Mouse (Mus musculus) brain, embryonic 14.5 days (tissue): ENCODE results near the gene Slit3. TPM values are rescaled to one million over a fixed set of nuclear protein-coding genes. Genes with fewer than 3 reads are reported as not detected.

Experiments
- DNase-seq: peaks from one replicate; pipeline ENCODE4 v3.0.0-alpha.2; 2011; ENCODE audit warnings: low read depth
- CTCF ChIP-seq: fragments of 200-500 bp; IDR thresholded peaks from 2 replicates; pipeline ENCODE4 v1.5.1; 2012; ENCODE audit warnings: inconsistent platforms, mild to moderate bottlenecking, moderate library complexity, borderline replicate concordance; ENCODE audit not compliant: insufficient read depth, insufficient read length; ENCODE audit errors: extremely low read depth
- POLR2A ChIP-seq: fragments of 200-500 bp; IDR thresholded peaks from 2 replicates; pipeline ENCODE4 v1.6.1; 2012; ENCODE audit warnings: mild to moderate bottlenecking, inconsistent platforms, borderline replicate concordance; ENCODE audit not compliant: poor library complexity, insufficient read depth, insufficient read length, severe bottlenecking; ENCODE audit errors: extremely low read depth
- polyA plus RNA-seq: library from polyadenylated mRNA; depleted of rRNA; stranded (reverse); fragments of >200 nt; gene quantifications from 2 replicates; pipeline ENCODE4 v1.2.3, GENCODE M21; 2012

Gene Slit3
- polyA plus RNA-seq, 1 experiment, result 9.3 TPM

DNA sequence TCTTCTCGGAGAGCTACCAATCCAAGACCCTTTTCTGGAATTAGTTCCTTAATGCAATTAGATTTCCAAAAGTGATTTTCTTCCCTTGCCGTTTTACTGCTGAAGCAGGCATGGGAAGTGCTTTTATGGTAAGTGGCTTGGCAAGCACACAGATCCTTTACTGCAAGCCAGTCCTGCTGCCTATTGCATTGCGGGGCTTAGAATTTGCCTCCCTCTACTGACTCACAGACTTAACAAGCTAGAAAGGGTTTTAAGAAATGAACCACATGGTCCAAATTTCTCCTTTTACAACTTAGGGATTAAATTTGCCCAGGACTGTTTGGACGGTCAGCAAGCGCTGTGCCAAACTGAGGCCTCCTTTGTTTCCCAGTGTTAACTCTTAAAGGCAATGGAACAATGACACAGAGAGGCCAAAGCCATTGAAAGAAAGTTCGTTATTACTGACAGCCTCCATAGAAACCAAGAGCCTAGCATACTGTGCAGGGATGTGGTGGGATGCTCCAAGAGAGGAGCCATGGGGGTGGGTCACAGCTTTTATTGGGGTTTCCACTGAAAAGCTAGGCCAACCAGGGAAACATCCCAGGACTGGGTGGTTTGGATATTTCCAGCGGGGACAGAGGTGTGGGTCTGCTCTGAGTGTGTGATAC, 406.9 kb downstream of the Slit3 start:
- DNase-seq, result peak; percentile 92
- TF ChIP-seq POLR2A, result no peak
- TF ChIP-seq CTCF, result no peak

DNA sequence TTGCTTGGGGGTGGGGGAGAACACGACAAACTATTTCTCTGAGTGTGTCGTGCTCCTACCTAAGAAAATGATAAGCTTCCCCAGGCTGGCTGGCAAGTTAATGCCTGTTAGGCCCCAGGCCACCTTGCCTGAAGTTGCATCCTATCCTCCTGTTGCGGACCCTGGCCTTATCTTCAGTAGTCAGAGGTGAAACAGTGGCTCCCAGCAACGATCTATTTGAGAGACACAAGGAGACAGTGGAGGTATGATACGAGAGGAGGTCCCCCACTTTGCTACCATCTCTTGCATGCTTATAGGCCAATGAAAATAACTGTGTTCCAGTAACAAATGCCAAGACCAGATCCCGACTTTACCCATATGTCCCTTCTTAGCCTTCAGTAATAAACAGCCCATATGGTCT, 414.0 kb downstream of the Slit3 start:
- no peak for TF ChIP-seq POLR2A
- TF ChIP-seq CTCF, result no peak
- DNase-seq, result no peak

DNA sequence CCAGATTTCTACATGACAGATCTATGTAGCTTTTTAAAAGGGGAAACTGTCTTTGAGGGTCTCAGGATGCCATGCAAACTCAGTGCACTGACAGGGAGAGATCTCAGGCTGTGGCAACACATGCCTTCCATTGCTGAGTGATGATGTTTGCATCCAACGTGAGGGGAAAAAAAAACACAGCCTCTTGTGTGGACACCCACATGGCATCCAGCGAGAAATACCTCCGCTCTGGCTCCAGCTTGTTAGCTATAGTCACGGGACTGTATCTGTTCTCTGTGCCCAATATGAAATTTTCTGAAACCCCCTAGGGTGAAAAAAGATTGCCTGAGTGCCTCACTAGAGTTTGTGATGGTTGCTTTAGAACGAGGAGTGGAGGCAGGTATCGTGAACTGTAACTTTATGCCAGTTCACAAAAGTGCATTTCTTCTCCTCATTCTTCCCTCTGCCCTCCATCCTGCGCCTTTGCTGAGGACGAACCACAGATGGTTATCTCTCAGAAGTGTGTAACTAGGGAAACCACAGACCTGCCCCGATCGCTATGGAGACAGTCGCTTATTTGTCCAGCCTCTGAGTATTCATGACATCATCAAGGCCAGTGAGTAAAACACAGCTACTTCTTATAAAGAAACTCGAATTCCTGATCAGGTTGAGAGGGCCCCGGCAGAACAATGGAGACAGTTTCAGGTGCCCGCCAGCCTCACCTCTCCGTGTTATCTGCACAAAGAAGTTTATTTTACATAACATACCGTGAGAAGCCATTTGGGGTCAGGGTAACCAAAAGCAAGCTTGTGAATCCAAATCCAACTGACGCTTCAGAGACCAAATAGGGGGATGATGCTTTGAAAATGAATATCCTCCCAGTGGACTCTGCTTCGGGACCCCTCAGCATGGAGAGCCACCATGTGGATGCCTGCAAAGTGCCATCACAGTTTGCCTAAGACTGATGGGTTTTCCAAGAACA, 416.4 kb downstream of the Slit3 start:
- TF ChIP-seq POLR2A (no peak), CTCF (no peak)
- peak; percentile 76 for DNase-seq

DNA sequence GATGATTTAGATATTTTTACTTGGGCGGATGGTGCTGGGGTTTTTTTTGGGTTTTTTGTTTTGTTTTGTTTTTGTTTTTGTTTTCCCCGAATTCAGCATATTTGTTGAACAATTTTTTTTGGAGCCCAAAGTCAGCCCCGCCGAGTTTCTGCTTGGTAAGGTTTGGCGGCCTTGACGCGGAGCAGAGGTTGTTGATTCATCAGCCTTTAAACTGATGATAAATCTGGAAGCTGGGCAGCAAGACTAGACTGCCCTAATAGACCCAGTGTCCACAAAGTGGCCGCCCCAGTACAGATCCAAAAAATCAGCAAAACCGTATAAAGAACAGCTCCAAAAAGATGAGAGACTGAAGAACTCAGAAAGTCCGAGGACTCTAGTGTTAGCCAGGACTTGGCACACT, 421.7 kb downstream of the Slit3 start:
- DNase-seq, result no peak
- TF ChIP-seq POLR2A, result no peak
- no peak for TF ChIP-seq CTCF

DNA sequence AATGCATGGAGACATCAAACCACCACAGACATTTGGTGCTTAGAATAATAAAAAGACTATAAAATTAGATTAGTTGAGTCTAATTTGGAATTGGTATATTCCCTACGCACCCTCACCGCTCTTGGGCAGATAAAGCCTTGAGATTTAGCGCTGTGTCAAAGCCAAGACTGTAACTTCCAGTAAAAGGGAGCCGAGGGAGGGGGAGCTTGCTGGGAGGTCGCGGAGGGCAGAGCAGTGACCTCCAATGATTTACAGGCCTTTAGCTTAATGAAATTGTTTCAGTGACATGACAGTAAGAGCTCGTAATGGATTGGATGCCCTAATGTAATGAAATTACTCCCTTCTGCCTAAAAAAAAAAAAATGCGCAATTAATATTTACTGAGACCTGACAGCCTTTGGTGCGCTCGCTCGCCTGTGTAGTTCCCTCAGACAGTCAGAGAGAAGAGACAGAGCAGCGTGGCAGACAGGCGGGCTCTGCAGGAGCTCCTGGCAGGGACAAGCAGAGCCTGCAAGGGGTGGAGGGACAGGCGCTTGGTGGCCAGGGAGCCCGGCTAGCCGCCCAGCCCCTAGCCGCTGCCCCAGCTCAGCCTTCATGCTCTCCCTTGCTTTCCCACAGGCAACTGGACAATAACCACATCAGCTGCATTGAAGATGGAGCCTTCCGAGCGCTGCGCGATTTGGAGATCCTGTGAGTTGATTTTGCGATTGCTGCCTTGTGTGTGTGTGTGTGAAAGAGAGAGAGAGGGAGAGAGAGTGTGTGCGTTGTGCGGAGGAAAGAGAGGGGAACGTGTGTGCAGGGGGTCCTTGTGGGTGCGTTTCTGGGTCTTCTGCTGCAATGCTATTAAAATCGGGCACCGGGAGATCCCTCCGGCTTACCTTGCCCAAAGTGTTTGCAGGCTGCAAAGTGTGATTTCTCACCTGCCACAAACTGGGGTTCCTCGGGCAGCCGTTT, 423.4 kb downstream of the Slit3 start:
- no peak for TF ChIP-seq POLR2A
- TF ChIP-seq CTCF, result no peak
- peak; percentile 70 for DNase-seq

DNA sequence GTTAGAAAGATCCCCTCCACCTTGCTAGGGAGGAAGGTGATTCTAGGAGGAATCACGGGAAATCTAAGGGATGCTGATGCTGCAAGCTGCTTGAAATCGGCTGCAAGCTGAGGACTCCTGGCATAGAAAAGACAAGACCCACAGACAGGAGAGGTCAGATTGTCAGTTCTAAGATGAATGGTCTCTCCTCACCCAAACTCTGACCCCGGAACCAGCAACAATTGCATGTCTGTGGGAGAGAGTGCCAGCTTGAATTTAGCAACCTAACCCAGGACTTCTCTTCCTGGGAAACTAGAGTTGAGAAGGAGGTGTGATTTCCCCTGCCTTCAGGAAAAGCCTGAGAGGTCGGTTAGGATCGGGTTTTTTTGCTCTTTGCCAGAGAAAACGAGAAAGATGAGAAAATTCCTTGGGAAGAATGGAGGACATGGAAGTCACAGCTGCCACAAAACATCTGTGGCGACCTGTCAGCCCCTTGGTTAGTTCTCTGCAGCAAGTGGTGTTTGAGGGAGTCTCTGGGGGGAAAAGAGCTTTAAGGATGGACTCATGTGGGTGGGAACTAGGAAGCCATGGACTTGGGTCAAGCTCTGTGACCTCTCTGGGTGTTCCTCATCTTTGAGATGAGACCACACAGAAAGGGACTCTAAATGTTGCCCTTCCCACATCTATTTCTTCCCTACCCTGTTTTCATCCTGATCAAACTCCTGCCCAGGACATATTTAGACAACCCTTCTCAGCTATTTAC, 425.2 kb downstream of the Slit3 start:
- DNase-seq, result no peak
- TF ChIP-seq POLR2A (no peak), CTCF (no peak)

DNA sequence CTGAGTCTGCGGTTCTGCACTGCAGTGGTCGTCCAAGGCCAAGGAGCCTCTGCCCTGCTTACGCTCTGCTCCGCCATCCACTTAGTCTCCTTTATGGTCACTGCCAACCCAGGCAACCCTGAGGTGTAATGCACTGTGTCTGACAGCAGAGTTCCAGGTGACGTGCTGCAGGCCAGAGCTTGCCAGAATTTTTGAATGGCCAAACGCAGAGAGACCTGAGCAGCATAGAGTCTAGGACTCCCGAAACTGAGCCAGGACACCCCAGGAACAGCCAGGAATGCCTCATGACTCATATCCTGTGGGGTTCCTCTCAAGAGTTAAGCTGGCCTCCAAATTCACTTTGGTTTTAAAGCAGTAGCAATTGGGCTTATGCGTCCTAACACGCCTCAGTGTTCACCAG, 429.0 kb downstream of the Slit3 start:
- no peak for DNase-seq
- TF ChIP-seq POLR2A, result no peak
- TF ChIP-seq CTCF, result no peak

DNA sequence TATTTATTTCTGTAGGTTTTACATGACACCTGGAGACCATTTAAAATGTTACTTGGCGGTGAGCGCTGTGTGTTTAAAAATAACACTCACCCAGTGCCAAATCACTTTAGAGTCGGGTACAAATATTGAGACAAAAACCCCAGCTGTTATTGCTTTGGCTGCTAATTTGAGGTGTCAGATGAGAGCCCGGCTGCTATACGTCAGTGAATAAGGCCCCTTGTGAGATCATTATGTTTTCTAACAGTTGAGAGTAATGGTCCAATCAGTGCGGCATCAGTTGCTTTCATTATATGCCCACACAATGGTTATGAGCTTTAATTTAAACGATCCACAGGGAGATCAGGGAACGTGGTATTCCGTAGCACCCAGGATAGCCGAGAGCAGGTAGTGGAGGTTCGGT, 435.2 kb downstream of the Slit3 start:
- TF ChIP-seq CTCF (no peak), POLR2A (no peak)
- peak; percentile 94 for DNase-seq

DNA sequence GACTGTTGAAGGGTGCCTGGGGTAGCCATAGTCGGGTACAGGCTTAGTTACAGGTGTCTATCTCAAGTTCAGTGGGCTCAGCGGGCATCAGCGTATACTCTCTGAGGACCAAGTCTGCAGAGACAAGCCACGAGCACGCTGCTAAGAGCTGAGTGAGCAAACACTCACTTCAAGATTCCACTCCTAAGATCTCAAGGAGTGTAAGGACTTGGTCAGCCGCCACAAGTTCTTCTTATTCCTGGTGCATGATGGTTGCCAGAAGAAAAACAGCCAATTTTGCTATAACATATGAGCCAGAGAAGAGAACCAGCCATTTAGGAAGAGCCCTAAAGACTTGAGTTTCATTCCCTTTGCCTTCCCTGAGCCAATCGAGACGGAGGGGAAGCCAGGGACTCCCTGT, 436.5 kb downstream of the Slit3 start:
- TF ChIP-seq CTCF, result no peak
- DNase-seq, result no peak

DNA sequence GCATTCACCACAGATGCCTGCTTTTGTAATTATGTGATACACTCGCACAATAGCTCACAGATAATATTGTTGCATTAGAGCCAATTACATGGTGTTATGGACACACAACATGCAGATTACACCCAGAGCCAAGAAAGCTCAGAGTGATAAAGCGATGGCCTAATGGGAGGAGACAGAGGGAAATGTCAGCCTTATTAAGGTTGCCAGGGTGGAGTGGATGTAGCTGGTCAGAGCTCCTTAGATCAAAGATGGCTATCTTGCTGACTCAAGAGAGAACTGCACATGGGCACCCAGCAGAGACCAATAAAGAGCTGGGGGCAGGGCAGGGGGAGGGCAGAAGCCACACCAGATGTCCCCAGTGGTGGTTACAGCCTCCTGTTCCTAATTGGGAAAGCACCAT, 437.3 kb downstream of the Slit3 start:
- no peak for TF ChIP-seq CTCF
- TF ChIP-seq POLR2A, result no peak

More for the DNA sequence above, 437.3 kb downstream of the Slit3 start:
- no peak for DNase-seq
